Mouse (Mus musculus): ENCODE measurements around the gene Arntl. TPM values are rescaled to one million over a fixed set of nuclear protein-coding genes. Genes with fewer than 3 reads are reported as not detected.
A peak's percentile ranks its signal among the peaks of the same experiment; 100 is the strongest.

Arntl gene
- polyA plus RNA-seq, 2 experiments = 4.1 to 4.6 TPM

DNA sequence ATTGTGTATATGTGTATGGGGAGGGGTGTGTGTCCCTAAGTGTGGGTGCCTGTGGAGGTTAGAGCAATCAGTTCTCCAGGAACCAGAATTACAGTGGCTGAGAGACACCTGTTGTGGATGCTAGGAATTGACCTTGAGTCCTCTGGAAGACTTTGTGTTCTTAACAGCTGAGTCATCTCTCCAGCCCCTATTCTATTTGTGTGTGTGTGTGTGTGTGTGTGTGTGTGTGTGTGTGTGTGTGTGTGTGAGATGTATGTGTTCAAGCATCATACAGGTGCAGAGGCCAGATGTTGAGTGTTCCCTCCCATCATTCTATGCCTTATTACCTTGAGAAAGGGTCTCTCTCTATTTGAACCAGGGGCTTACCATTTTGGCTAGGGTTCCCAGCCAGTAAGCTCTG, 13.4 kb upstream of the Arntl start:
- Histone ChIP-seq H3K27ac (no peak overlapping the region), H3K36me3 (replicated peaks; ENCODE audit: control insufficient read depth, insufficient read depth, low read depth) (no peaks in the 10 kb centered on the region), H3K4me3 (ENCODE audit: insufficient read depth in 1 of 2, low read depth in 2 of 2, low read length in 2 of 2) (no peak overlapping the region), H3K9me3 (ENCODE audit: control insufficient read depth, low read length) (no peaks in the 10 kb centered on the region), H3K4me1 (replicated peaks; ENCODE audit: control insufficient read depth in 2 of 2, insufficient read depth in 2 of 2, low read length in 1 of 2) (peaks cover 0 to 5% of the 10 kb centered on the region in 2 experiments; a peak in 2 of 4 replicates), H3K27me3 (ENCODE audit: control insufficient read depth, insufficient read depth, low read length) (no peaks in the 10 kb centered on the region), H3K4me2 (ENCODE audit: low read depth) (no peak overlapping the region), H3K9ac (replicated peaks) (no peak overlapping the region)
- no peak for DNase-seq (ENCODE audit: low read depth in 3 of 3, low spot score in 3 of 3)
- ATAC-seq (ENCODE audit: insufficient read depth) = no peak
- TF ChIP-seq CTCF (IDR thresholded peaks at IDR 0.05; ENCODE audit: low read depth) = no peak
- no peak for TF ChIP-seq EP300 (IDR thresholded peaks at IDR 0.05; ENCODE audit: low read depth)

DNA sequence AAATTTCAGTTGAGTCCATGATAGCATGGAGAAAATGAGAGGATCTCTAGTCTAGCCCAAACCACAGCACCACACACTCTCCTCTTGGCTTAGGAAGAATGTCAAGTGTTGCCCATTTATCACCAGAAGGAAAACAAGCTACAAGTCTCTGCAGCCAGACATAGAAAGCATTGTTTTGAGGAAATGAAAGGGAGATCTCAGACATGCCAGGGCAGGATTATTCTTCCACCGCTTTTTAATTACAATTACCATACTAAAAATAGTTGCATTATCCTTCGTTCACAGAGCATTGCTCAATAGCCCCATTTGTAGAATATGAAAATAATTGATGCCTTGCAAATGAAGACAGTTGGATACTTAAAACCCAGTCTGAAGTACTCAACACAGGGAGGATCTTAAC, 12.0 kb upstream of the Arntl start:
- Histone ChIP-seq H3K27me3 (ENCODE audit: control insufficient read depth, insufficient read depth, low read length) (no peaks in the 10 kb centered on the region), H3K4me2 (ENCODE audit: low read depth) (no peak overlapping the region), H3K9me3 (ENCODE audit: control insufficient read depth, low read length) (no peaks in the 10 kb centered on the region), H3K4me3 (ENCODE audit: insufficient read depth in 1 of 2, low read depth in 2 of 2, low read length in 2 of 2) (no peak overlapping the region), H3K4me1 (replicated peaks; ENCODE audit: control insufficient read depth in 2 of 2, insufficient read depth in 2 of 2, low read length in 1 of 2) (peaks cover 0 to 5% of the 10 kb centered on the region in 2 experiments; a peak in 2 of 4 replicates), H3K9ac (replicated peaks) (no peak overlapping the region), H3K36me3 (replicated peaks; ENCODE audit: control insufficient read depth, insufficient read depth, low read depth) (no peaks in the 10 kb centered on the region), H3K27ac (no peak overlapping the region)
- TF ChIP-seq EP300 (IDR thresholded peaks at IDR 0.05; ENCODE audit: low read depth) (no peak), CTCF (IDR thresholded peaks at IDR 0.05; ENCODE audit: low read depth) (no peak)
- ATAC-seq (ENCODE audit: insufficient read depth) (no peak), DNase-seq (ENCODE audit: low read depth in 3 of 3, low spot score in 3 of 3) (no peak)
- 50% methylated on average over 2 of the region's 2 CpGs for WGBS (ENCODE audit: insufficient replicate concordance)

DNA sequence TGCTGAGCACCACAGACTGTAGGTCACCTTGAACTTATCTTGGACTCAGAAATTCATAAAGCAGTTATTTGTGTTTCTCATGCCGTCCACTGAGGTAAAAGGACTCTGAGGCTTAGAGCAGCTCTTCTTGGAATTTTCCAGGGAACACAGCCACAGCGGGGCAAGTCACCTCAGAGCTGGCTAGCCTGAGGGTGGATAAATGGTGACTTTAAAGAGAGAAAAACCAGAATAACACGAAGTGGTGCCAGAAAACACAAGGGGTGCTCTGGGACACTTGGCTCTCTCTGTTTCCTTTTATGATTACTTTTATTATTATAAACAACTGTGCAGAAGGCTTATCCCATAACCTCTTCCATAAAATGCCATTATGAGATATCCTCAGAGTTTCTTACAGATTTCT, 11.1 kb upstream of the Arntl start:
- H3K27me3 ChIP-seq (ENCODE audit: control insufficient read depth, insufficient read depth, low read length) = no peaks in the 10 kb centered on the region
- TF ChIP-seq EP300 (IDR thresholded peaks at IDR 0.05; ENCODE audit: low read depth) (no peak), CTCF (IDR thresholded peaks at IDR 0.05; ENCODE audit: low read depth) (no peak)
- H3K36me3 ChIP-seq (replicated peaks; ENCODE audit: control insufficient read depth, insufficient read depth, low read depth) = no peaks in the 10 kb centered on the region
- DNase-seq (ENCODE audit: low read depth in 3 of 3, low spot score in 3 of 3) = no peak
- peaks cover 0 to 5% of the 10 kb centered on the region in 2 experiments; a peak in 2 of 4 replicates for H3K4me1 ChIP-seq (replicated peaks; ENCODE audit: control insufficient read depth in 2 of 2, insufficient read depth in 2 of 2, low read length in 1 of 2)
- no peak overlapping the region for H3K4me2 ChIP-seq (ENCODE audit: low read depth)
- no peak overlapping the region for H3K4me3 ChIP-seq (ENCODE audit: insufficient read depth in 1 of 2, low read depth in 2 of 2, low read length in 2 of 2)
- no peak for ATAC-seq (ENCODE audit: insufficient read depth)
- whole genome bisulfite sequencing (ENCODE audit: insufficient replicate concordance) = 51% methylated on average over 3 of the region's 3 CpGs
- H3K9ac ChIP-seq (replicated peaks) = no peak overlapping the region
- H3K27ac ChIP-seq = no peak overlapping the region
- H3K9me3 ChIP-seq (ENCODE audit: control insufficient read depth, low read length) = no peaks in the 10 kb centered on the region

DNA sequence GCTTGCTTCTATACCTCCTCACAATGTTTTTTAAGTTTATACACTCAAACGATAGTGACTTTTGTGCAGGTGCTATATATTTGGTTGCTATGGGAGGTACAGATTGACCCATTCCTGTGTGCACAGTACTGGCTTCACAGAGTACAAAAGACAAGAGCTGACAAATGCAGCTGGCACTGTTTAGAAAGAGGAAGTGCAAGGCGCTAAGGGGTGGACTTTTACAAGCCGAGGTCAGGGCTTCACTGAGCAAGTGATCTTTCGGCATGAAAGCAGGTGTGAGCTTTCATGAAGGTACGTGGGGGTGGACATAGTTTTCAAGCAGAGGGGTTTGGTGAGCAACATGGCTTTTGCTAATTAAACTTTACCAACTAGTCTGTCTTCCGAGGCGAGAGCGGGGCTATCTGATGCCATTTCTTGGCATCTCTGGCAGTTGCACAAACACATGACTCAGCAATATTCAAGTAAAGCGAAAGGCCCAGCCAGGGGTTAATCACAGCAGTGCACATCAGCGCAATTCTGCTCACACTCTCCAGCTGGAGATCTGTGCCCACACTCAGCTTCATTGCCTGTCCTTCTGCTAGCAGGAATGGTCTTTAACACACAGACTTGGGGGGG, 10.0 kb upstream of the Arntl start:
- Histone ChIP-seq H3K27ac (no peak overlapping the region), H3K36me3 (replicated peaks; ENCODE audit: control insufficient read depth, insufficient read depth, low read depth) (no peaks in the 10 kb centered on the region), H3K9ac (replicated peaks) (no peak overlapping the region), H3K9me3 (ENCODE audit: control insufficient read depth, low read length) (no peaks in the 10 kb centered on the region), H3K4me1 (replicated peaks; ENCODE audit: control insufficient read depth in 2 of 2, insufficient read depth in 2 of 2, low read length in 1 of 2) (peaks cover 0 to 5% of the 10 kb centered on the region in 2 experiments; a peak in 2 of 4 replicates), H3K4me2 (ENCODE audit: low read depth) (no peak overlapping the region), H3K27me3 (ENCODE audit: control insufficient read depth, insufficient read depth, low read length) (no peaks in the 10 kb centered on the region), H3K4me3 (ENCODE audit: insufficient read depth in 1 of 2, low read depth in 2 of 2, low read length in 2 of 2) (no peak overlapping the region)
- DNase-seq (ENCODE audit: low read depth in 3 of 3, low spot score in 3 of 3) (no peak), ATAC-seq (ENCODE audit: insufficient read depth) (no peak)
- TF ChIP-seq CTCF (IDR thresholded peaks at IDR 0.05; ENCODE audit: low read depth) (no peak), EP300 (IDR thresholded peaks at IDR 0.05; ENCODE audit: low read depth) (0 out of 2 replicates have a peak, but pooled peaks have one; percentile 9)
- 17% methylated on average over 10 of the region's 10 CpGs for WGBS (ENCODE audit: insufficient replicate concordance)

- Histone ChIP-seq H3K4me3 (ENCODE audit: insufficient read depth in 1 of 2, low read depth in 2 of 2, low read length in 2 of 2) (no peak overlapping the region), H3K27ac (no peak overlapping the region), H3K36me3 (replicated peaks; ENCODE audit: control insufficient read depth, insufficient read depth, low read depth) (no peaks in the 10 kb centered on the region), H3K27me3 (ENCODE audit: control insufficient read depth, insufficient read depth, low read length) (peaks cover 10% of the 10 kb centered on the region), H3K9ac (replicated peaks) (no peak overlapping the region), H3K9me3 (ENCODE audit: control insufficient read depth, low read length) (no peaks in the 10 kb centered on the region), H3K4me1 (replicated peaks; ENCODE audit: control insufficient read depth in 2 of 2, insufficient read depth in 2 of 2, low read length in 1 of 2) (peaks cover 0 to 5% of the 10 kb centered on the region in 2 experiments; a peak in 2 of 4 replicates), H3K4me2 (ENCODE audit: low read depth) (no peak overlapping the region)
- no peak for TF ChIP-seq EP300 (IDR thresholded peaks at IDR 0.05; ENCODE audit: low read depth)
- TF ChIP-seq CTCF (IDR thresholded peaks at IDR 0.05; ENCODE audit: low read depth) = no peak
- 20% methylated on average over 3 of the region's 3 CpGs for WGBS (ENCODE audit: insufficient replicate concordance)
- no peak for DNase-seq (ENCODE audit: low read depth in 3 of 3, low spot score in 3 of 3)
- ATAC-seq (ENCODE audit: insufficient read depth) = no peak
These were observed 5.7 kb upstream of the Arntl start for GRCm38 (mm10) chr7:113201584-113201983.

Data from liver, embryonic 14.5 days (tissue).